Comparison of ENCODE assay signal across 7 mouse cellular contexts in the genomic region with DNA sequence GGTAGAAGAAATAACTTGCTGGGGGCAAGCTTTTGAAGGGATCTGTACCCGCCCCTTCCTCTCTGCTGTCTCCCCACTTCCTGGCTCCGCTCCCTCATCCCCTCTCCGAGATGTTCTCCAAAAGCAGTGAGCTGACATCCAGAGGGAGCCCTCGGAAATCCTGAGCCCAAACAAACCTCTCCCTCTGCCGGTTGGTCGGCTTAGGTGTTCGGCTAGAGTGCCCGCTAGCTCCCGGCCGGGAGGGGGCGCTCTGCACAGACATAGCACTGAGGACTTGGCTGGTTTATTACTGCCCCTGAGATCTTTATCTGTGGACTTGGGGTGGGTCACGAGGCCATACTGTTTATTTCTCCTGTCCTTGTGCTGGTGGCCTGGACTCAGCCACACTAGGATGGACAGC. TPM values are rescaled to one million over a fixed set of nuclear protein-coding genes. Genes with fewer than 3 reads are reported as not detected.
A peak's percentile ranks its signal among the peaks of the same experiment; 100 is the strongest.
DNase-seq lines count a peak whose midpoint lies in the region; ATAC-seq and TF ChIP-seq lines count a peak whose summit lies in the region.

No protein-coding gene starts in this region.

- no peak for TF ChIP-seq POLR2A in limb, embryonic 14.5 days (IDR thresholded peaks at IDR 0.05; ENCODE audit: borderline replicate concordance, extremely low read depth, insufficient read depth, insufficient read length)
- TF ChIP-seq POLR2A in MEL (IDR thresholded peaks at IDR 0.05; ENCODE audit: control insufficient read depth in 1 of 2, insufficient read depth in 1 of 2, low read depth in 1 of 2, low read length in 2 of 2, poor library complexity in 1 of 2), result no peak
- no peak for TF ChIP-seq POLR2A in small intestine, adult 2 months (IDR thresholded peaks at IDR 0.05; ENCODE audit: low read depth, low read length)

- no peak for TF ChIP-seq EP300 in MEL (IDR thresholded peaks at IDR 0.05; ENCODE audit: low read depth in 1 of 2, low read length in 2 of 2)

- no peaks in the 10 kb centered on the region for H3K79me2 ChIP-seq in MEL (ENCODE audit: control insufficient read depth, insufficient read depth, low read length, poor library complexity)

- H3K9ac ChIP-seq in limb, embryonic 14.5 days (ENCODE audit: low read depth, low read length, severe bottlenecking), result no peak overlapping the region
- H3K9ac ChIP-seq in MEL (ENCODE audit: control insufficient read depth, low read depth, low read length, poor library complexity, severe bottlenecking), result no peak overlapping the region
- H3K9ac ChIP-seq in hindbrain, embryonic 14.5 days, result no peak overlapping the region

- peaks cover 6% of the 10 kb centered on the region; the same call in 1 of the 2 replicates for H3K4me1 ChIP-seq in limb, embryonic 14.5 days (ENCODE audit: control insufficient read depth, insufficient read depth, low read length)
- peaks cover 29% of the 10 kb centered on the region for H3K4me1 ChIP-seq in limb, embryonic 10.5 days
- no peaks in the 10 kb centered on the region for H3K4me1 ChIP-seq in MEL (ENCODE audit: control insufficient read depth in 1 of 2, insufficient read depth in 2 of 2, low read length in 2 of 2)
- peaks cover 29% of the 10 kb centered on the region for H3K4me1 ChIP-seq in small intestine, adult 2 months (ENCODE audit: control insufficient read depth, insufficient read depth, insufficient read length, low read length)
- H3K4me1 ChIP-seq in hindbrain, embryonic 14.5 days (replicated peaks; ENCODE audit: control insufficient read depth, insufficient read depth, low read length), result no peaks in the 10 kb centered on the region

- H3K27ac ChIP-seq in limb, embryonic 14.5 days (replicated peaks; ENCODE audit: low read depth, low read length), result no peak overlapping the region
- no peak overlapping the region for H3K27ac ChIP-seq in limb, embryonic 10.5 days
- no peak overlapping the region for H3K27ac ChIP-seq in MEL (ENCODE audit: control insufficient read depth, low read depth, low read length)
- H3K27ac ChIP-seq in small intestine, adult 2 months (ENCODE audit: insufficient read depth, low read depth, low read length), result peak overlapping the region; percentile 23
- H3K27ac ChIP-seq in hindbrain, embryonic 14.5 days, result no peak overlapping the region

- H3K4me2 ChIP-seq in limb, embryonic 14.5 days (replicated peaks; ENCODE audit: low read depth, low read length, severe bottlenecking), result no peak overlapping the region
- H3K4me2 ChIP-seq in hindbrain, embryonic 14.5 days (replicated peaks), result no peak overlapping the region

- 0 out of 2 replicates have a peak, but pooled peaks have one; percentile 21 for ATAC-seq in limb, embryonic 14.5 days (ENCODE audit: low FRiP score, low read depth)
- ATAC-seq in hindbrain, embryonic 14.5 days (ENCODE audit: low FRiP score), result no peak

- DNase-seq in limb, embryonic 14.5 days (ENCODE audit: low spot score), result no peak
- no peak for DNase-seq in limb, embryonic 10.5 days (ENCODE audit: low spot score)
- peak; percentile 39 for DNase-seq in MEL (ENCODE audit: low read depth, low spot score)
- peak; percentile 34 for DNase-seq in induced T-regulatory cell, adult 2 months (ENCODE audit: low read depth)
- no peak for DNase-seq in spleen, adult 12 weeks (ENCODE audit: low spot score)
- no peak for DNase-seq in hindbrain, embryonic 14.5 days (ENCODE audit: low spot score)

- H3K9me3 ChIP-seq in limb, embryonic 14.5 days (ENCODE audit: control insufficient read depth, low read length), result no peaks in the 10 kb centered on the region
- no peaks in the 10 kb centered on the region for H3K9me3 ChIP-seq in limb, embryonic 10.5 days (replicated peaks)
- H3K9me3 ChIP-seq in MEL (replicated peaks; ENCODE audit: insufficient read depth, low read length), result no peaks in the 10 kb centered on the region
- H3K9me3 ChIP-seq in hindbrain, embryonic 14.5 days (ENCODE audit: control insufficient read depth, low read length), result no peaks in the 10 kb centered on the region

- no peak; the same call in 1 of the 2 replicates for TF ChIP-seq RAD21 in MEL (IDR thresholded peaks at IDR 0.05; ENCODE audit: low read depth, low read length)

- peak; percentile 68 to 81 (median 74) for TF ChIP-seq CTCF in MEL (IDR thresholded peaks at IDR 0.05 in 2 of 3, conservative IDR thresholded peaks at IDR 0.05 in 1 of 3; ENCODE audit: control insufficient read depth in 1 of 3, insufficient read depth in 1 of 3, low read depth in 2 of 3, low read length in 3 of 3, poor library complexity in 1 of 3, severe bottlenecking in 1 of 3)
- TF ChIP-seq CTCF in small intestine, adult 2 months (IDR thresholded peaks at IDR 0.05; ENCODE audit: extremely low read depth, insufficient read length, insufficient replicate concordance, low read depth, low read length), result peak; percentile 81

- H3K27me3 ChIP-seq in limb, embryonic 14.5 days (ENCODE audit: control insufficient read depth, insufficient read depth, low read length), result no peaks in the 10 kb centered on the region
- peaks cover 28% of the 10 kb centered on the region; the same call in 1 of the 2 replicates for H3K27me3 ChIP-seq in limb, embryonic 10.5 days (ENCODE audit: low read depth, poor library complexity, severe bottlenecking)
- H3K27me3 ChIP-seq in MEL (ENCODE audit: control insufficient read depth in 1 of 2, insufficient read depth in 2 of 2, low read length in 2 of 2), result peaks cover 0 to 11% of the 10 kb centered on the region in 2 experiments
- no peaks in the 10 kb centered on the region for H3K27me3 ChIP-seq in small intestine, adult 2 months (ENCODE audit: control insufficient read depth, insufficient read depth, low read length)
- H3K27me3 ChIP-seq in hindbrain, embryonic 14.5 days (ENCODE audit: control insufficient read depth, insufficient read depth, low read length), result no peaks in the 10 kb centered on the region

- H3K4me3 ChIP-seq in limb, embryonic 14.5 days (replicated peaks; ENCODE audit: low read length), result no peak overlapping the region
- no peak overlapping the region for H3K4me3 ChIP-seq in limb, embryonic 10.5 days
- no peak overlapping the region for H3K4me3 ChIP-seq in MEL (ENCODE audit: control insufficient read depth in 1 of 2, insufficient read depth in 1 of 2, low read depth in 2 of 2, low read length in 2 of 2)
- no peak overlapping the region for H3K4me3 ChIP-seq in small intestine, adult 2 months (ENCODE audit: low read depth, low read length)
- H3K4me3 ChIP-seq in hindbrain, embryonic 14.5 days (replicated peaks; ENCODE audit: low read length), result no peak overlapping the region

- 54% methylated on average over 12 of the region's 12 CpGs for WGBS in limb, embryonic 14.5 days
- WGBS in limb, embryonic 10.5 days, result 50% methylated on average over 12 of the region's 12 CpGs
- WGBS in small intestine, adult 2 months, result 29% methylated on average over 12 of the region's 12 CpGs
- 64% methylated on average over 12 of the region's 12 CpGs for WGBS in hindbrain, embryonic 14.5 days

- H3K36me3 ChIP-seq in limb, embryonic 14.5 days (ENCODE audit: control insufficient read depth, insufficient read depth, low read length), result no peaks in the 10 kb centered on the region
- H3K36me3 ChIP-seq in limb, embryonic 10.5 days, result no peaks in the 10 kb centered on the region
- H3K36me3 ChIP-seq in MEL (ENCODE audit: control insufficient read depth in 1 of 2, insufficient read depth in 2 of 2, low read length in 2 of 2), result no peaks in the 10 kb centered on the region
- no peaks in the 10 kb centered on the region for H3K36me3 ChIP-seq in small intestine, adult 2 months (ENCODE audit: control insufficient read depth, insufficient read depth, low read length)
- H3K36me3 ChIP-seq in hindbrain, embryonic 14.5 days (replicated peaks; ENCODE audit: control insufficient read depth, insufficient read depth), result no peaks in the 10 kb centered on the region

RNA-seq across cellular contexts. Expression of a gene that starts 3.1 kb away (rescaled TPM):
- polyA plus RNA-seq in limb, embryonic 14.5 days (2012; rRNA removed), result 0.91 and 0.93 TPM in 2 replicates
- polyA plus RNA-seq in limb, embryonic 14.5 days (2014; fragmentation: Nextera tagmentation; extraction: Ambion mirVana), result 0.33 and 0.80 TPM in 2 replicates
- polyA plus RNA-seq in limb, embryonic 10.5 days (2016; fragmentation: Nextera tagmentation; extraction: Ambion mirVana), result 0.10 TPM in 1 of 2 replicates, not detected in the other
- not detected in 2 replicates for total RNA-seq in MEL (2012; rRNA removed)
- not detected for polyA plus RNA-seq in MEL (2012; ENCODE audit: insufficient read depth in 1 of 2, insufficient read length in 2 of 2, low read depth in 1 of 2, low replicate concordance in 2 of 2, missing spikeins in 1 of 2)
- polyA plus RNA-seq in small intestine, adult 2 months (2012; rRNA removed), result 33.8 and 34.5 TPM in 2 replicates
- polyA plus RNA-seq in hindbrain, embryonic 14.5 days (2014; fragmentation: Nextera tagmentation; extraction: Ambion mirVana), result 5.5 and 6.1 TPM in 2 replicates

RNA-seq across cellular contexts. Expression of a gene that starts 30.5 kb away (rescaled TPM):
- polyA plus RNA-seq in limb, embryonic 14.5 days (2012; rRNA removed), result 2.1 and 3.1 TPM in 2 replicates
- polyA plus RNA-seq in limb, embryonic 14.5 days (2014; fragmentation: Nextera tagmentation; extraction: Ambion mirVana), result 2.3 and 2.6 TPM in 2 replicates
- 2.3 and 2.5 TPM in 2 replicates for polyA plus RNA-seq in limb, embryonic 10.5 days (2016; fragmentation: Nextera tagmentation; extraction: Ambion mirVana)
- total RNA-seq in MEL (2012; rRNA removed), result 0.27 and 0.33 TPM in 2 replicates
- under 1 TPM in 1 of 2 experiments, not detected in 1; 0.58 TPM for polyA plus RNA-seq in MEL (2012; ENCODE audit: insufficient read depth in 1 of 2, insufficient read length in 2 of 2, low read depth in 1 of 2, low replicate concordance in 2 of 2, missing spikeins in 1 of 2)
- 3.0 and 4.8 TPM in 2 replicates for polyA plus RNA-seq in small intestine, adult 2 months (2012; rRNA removed)
- polyA plus RNA-seq in hindbrain, embryonic 14.5 days (2014; fragmentation: Nextera tagmentation; extraction: Ambion mirVana), result 0.13 and 0.22 TPM in 2 replicates

RNA-seq across cellular contexts. Expression of a gene that starts 33.8 kb away (rescaled TPM):
- polyA plus RNA-seq in limb, embryonic 14.5 days (2012; rRNA removed), result 0.11 and 0.13 TPM in 2 replicates
- polyA plus RNA-seq in limb, embryonic 14.5 days (2014; fragmentation: Nextera tagmentation; extraction: Ambion mirVana), result 0.12 and 0.14 TPM in 2 replicates
- 0.04 TPM in 1 of 2 replicates, not detected in the other for polyA plus RNA-seq in limb, embryonic 10.5 days (2016; fragmentation: Nextera tagmentation; extraction: Ambion mirVana)
- not detected in 2 replicates for total RNA-seq in MEL (2012; rRNA removed)
- not detected for polyA plus RNA-seq in MEL (2012; ENCODE audit: insufficient read depth in 1 of 2, insufficient read length in 2 of 2, low read depth in 1 of 2, low replicate concordance in 2 of 2, missing spikeins in 1 of 2)
- 0.38 and 0.82 TPM in 2 replicates for polyA plus RNA-seq in small intestine, adult 2 months (2012; rRNA removed)
- polyA plus RNA-seq in hindbrain, embryonic 14.5 days (2014; fragmentation: Nextera tagmentation; extraction: Ambion mirVana), result 0.09 and 0.16 TPM in 2 replicates

RNA-seq across cellular contexts. Expression of a gene that starts 56.7 kb away (rescaled TPM):
- 0.38 and 0.41 TPM in 2 replicates for polyA plus RNA-seq in limb, embryonic 14.5 days (2012; rRNA removed)
- 0.10 TPM in 1 of 2 replicates, not detected in the other for polyA plus RNA-seq in limb, embryonic 14.5 days (2014; fragmentation: Nextera tagmentation; extraction: Ambion mirVana)
- not detected in 2 replicates for polyA plus RNA-seq in limb, embryonic 10.5 days (2016; fragmentation: Nextera tagmentation; extraction: Ambion mirVana)
- not detected in 2 replicates for total RNA-seq in MEL (2012; rRNA removed)
- polyA plus RNA-seq in MEL (2012; ENCODE audit: insufficient read depth in 1 of 2, insufficient read length in 2 of 2, low read depth in 1 of 2, low replicate concordance in 2 of 2, missing spikeins in 1 of 2), result not detected
- polyA plus RNA-seq in small intestine, adult 2 months (2012; rRNA removed), result 0.27 and 0.96 TPM in 2 replicates
- not detected in 2 replicates for polyA plus RNA-seq in hindbrain, embryonic 14.5 days (2014; fragmentation: Nextera tagmentation; extraction: Ambion mirVana)

Comparison
In these comparisons a context has a peak if more than half of its experiments do, and no peak if none do; other contexts are left out.
1. DNase-seq: peak in MEL (single experiment) and induced T-regulatory cell, adult 2 months (single experiment); none in limb, embryonic 14.5 days (single experiment), limb, embryonic 10.5 days (single experiment), spleen, adult 12 weeks (single experiment) and hindbrain, embryonic 14.5 days (single experiment).